Mouse (Mus musculus): ENCODE results near the gene Zfp800. TPM values are rescaled to one million over a fixed set of nuclear protein-coding genes. Genes with fewer than 3 reads are reported as not detected.

Zfp800 gene
- polyA plus RNA-seq, 1 experiment from 2014 or later: 17.1 TPM

- H3K27ac ChIP-seq: no peak overlapping the region
- H3K9ac ChIP-seq: no peak overlapping the region
- no peaks in the 10 kb centered on the region for H3K27me3 ChIP-seq
- no peak for ATAC-seq (ENCODE audit: insufficient number of reproducible peaks, low FRiP score, low TSS enrichment, low read depth)
- no peak overlapping the region for H3K4me2 ChIP-seq
- 64% methylated on average over 2 of the region's 2 CpGs for WGBS
- no peaks in the 10 kb centered on the region for H3K4me1 ChIP-seq
- H3K4me3 ChIP-seq: no peak overlapping the region
- no peaks in the 10 kb centered on the region for H3K9me3 ChIP-seq
- no peaks in the 10 kb centered on the region for H3K36me3 ChIP-seq
Measured at GRCm38 (mm10) chr6:28306702-28307101, 91.1 kb downstream of the Zfp800 start.

- no peak for ATAC-seq (ENCODE audit: insufficient number of reproducible peaks, low FRiP score, low TSS enrichment, low read depth)
- Histone ChIP-seq H3K27ac (no peak overlapping the region), H3K9me3 (no peaks in the 10 kb centered on the region), H3K27me3 (no peaks in the 10 kb centered on the region), H3K36me3 (no peaks in the 10 kb centered on the region), H3K4me3 (no peak overlapping the region), H3K4me2 (no peak overlapping the region), H3K9ac (no peak overlapping the region), H3K4me1 (no peaks in the 10 kb centered on the region)
- WGBS: 22% methylated on average over 8 of the region's 8 CpGs
Measured at GRCm38 (mm10) chr6:28296306-28296705, 101.5 kb downstream of the Zfp800 start.

- no peak for ATAC-seq (ENCODE audit: insufficient number of reproducible peaks, low FRiP score, low TSS enrichment, low read depth)
- Histone ChIP-seq H3K4me2 (no peak overlapping the region), H3K27me3 (no peaks in the 10 kb centered on the region), H3K9me3 (no peaks in the 10 kb centered on the region), H3K36me3 (no peaks in the 10 kb centered on the region), H3K9ac (no peak overlapping the region), H3K4me1 (no peaks in the 10 kb centered on the region), H3K4me3 (no peak overlapping the region), H3K27ac (no peak overlapping the region)
- 80% methylated on average over 7 of the region's 7 CpGs for WGBS
Measured at GRCm38 (mm10) chr6:28295581-28295980, 102.2 kb downstream of the Zfp800 start.

GRCm38 (mm10) chr6:28292810-28293209, 105.0 kb downstream of the Zfp800 start:
- 90% methylated on average over 6 of the region's 6 CpGs for WGBS
- H3K27ac ChIP-seq: no peak overlapping the region

GRCm38 (mm10) chr6:28279886-28280285, 117.9 kb downstream of the Zfp800 start:
- H3K4me3 ChIP-seq: no peak overlapping the region
- 60% methylated on average over 2 of the region's 2 CpGs for WGBS

More at GRCm38 (mm10) chr6:28292810-28293209, 105.0 kb downstream of the Zfp800 start:
- ATAC-seq (ENCODE audit: insufficient number of reproducible peaks, low FRiP score, low TSS enrichment, low read depth): no peak
- Histone ChIP-seq H3K9me3 (no peaks in the 10 kb centered on the region), H3K27me3 (no peaks in the 10 kb centered on the region), H3K9ac (no peak overlapping the region), H3K36me3 (no peaks in the 10 kb centered on the region), H3K4me2 (no peak overlapping the region), H3K4me1 (no peaks in the 10 kb centered on the region), H3K4me3 (no peak overlapping the region)

GRCm38 (mm10) chr6:28262198-28262621, 135.6 kb downstream of the Zfp800 start:
- no peaks in the 10 kb centered on the region for H3K27me3 ChIP-seq
- peak overlapping the region; percentile 85 for H3K4me2 ChIP-seq
- peaks cover 9% of the 10 kb centered on the region; the same call in 1 of the 2 replicates for H3K36me3 ChIP-seq
- ATAC-seq (ENCODE audit: insufficient number of reproducible peaks, low FRiP score, low TSS enrichment, low read depth): peak; percentile 76
- under 1% methylated on average over 28 of the region's 29 CpGs for WGBS
- no peaks in the 10 kb centered on the region for H3K9me3 ChIP-seq
- peaks cover 11% of the 10 kb centered on the region for H3K4me1 ChIP-seq
- H3K4me3 ChIP-seq: peak overlapping the region; percentile 96
- peak overlapping the region; percentile 88 for H3K27ac ChIP-seq
- H3K9ac ChIP-seq: peak overlapping the region; percentile 66

More at GRCm38 (mm10) chr6:28279886-28280285, 117.9 kb downstream of the Zfp800 start:
- Histone ChIP-seq H3K4me2 (no peak overlapping the region), H3K36me3 (no peaks in the 10 kb centered on the region), H3K9ac (no peak overlapping the region), H3K27ac (no peak overlapping the region), H3K27me3 (no peaks in the 10 kb centered on the region), H3K9me3 (no peaks in the 10 kb centered on the region), H3K4me1 (no peaks in the 10 kb centered on the region)
- no peak for ATAC-seq (ENCODE audit: insufficient number of reproducible peaks, low FRiP score, low TSS enrichment, low read depth)

- ATAC-seq (ENCODE audit: insufficient number of reproducible peaks, low FRiP score, low TSS enrichment, low read depth): peak; percentile 95
- no peaks in the 10 kb centered on the region for H3K27me3 ChIP-seq
- H3K4me1 ChIP-seq: peaks cover 11% of the 10 kb centered on the region
- peak overlapping the region; percentile 96 for H3K4me3 ChIP-seq
- peak overlapping the region; percentile 88 for H3K27ac ChIP-seq
- peak overlapping the region; percentile 66 for H3K9ac ChIP-seq
- WGBS: under 1% methylated on average over 101 of the region's 131 CpGs
- H3K9me3 ChIP-seq: no peaks in the 10 kb centered on the region
- H3K36me3 ChIP-seq: peaks cover 9% of the 10 kb centered on the region; the same call in 1 of the 2 replicates
- H3K4me2 ChIP-seq: peak overlapping the region; percentile 85
Measured at GRCm38 (mm10) chr6:28261307-28262197, 136.3 kb downstream of the Zfp800 start.

- peaks cover 9% of the 10 kb centered on the region; the same call in 1 of the 2 replicates for H3K36me3 ChIP-seq
- H3K9ac ChIP-seq: peak overlapping the region; percentile 66
- H3K4me3 ChIP-seq: peak overlapping the region; percentile 96
- H3K4me2 ChIP-seq: peak overlapping the region; percentile 85
- peaks cover 11% of the 10 kb centered on the region for H3K4me1 ChIP-seq
- no peaks in the 10 kb centered on the region for H3K27me3 ChIP-seq
- ATAC-seq (ENCODE audit: insufficient number of reproducible peaks, low FRiP score, low TSS enrichment, low read depth): no peak
- H3K9me3 ChIP-seq: no peaks in the 10 kb centered on the region
- peak overlapping the region; percentile 88 for H3K27ac ChIP-seq
- whole genome bisulfite sequencing: 2% methylated on average over 62 of the region's 64 CpGs
Measured at GRCm38 (mm10) chr6:28260425-28261191, 137.2 kb downstream of the Zfp800 start.

- Histone ChIP-seq H3K36me3 (peaks cover 9% of the 10 kb centered on the region; the same call in 1 of the 2 replicates), H3K9ac (no peak overlapping the region), H3K9me3 (no peaks in the 10 kb centered on the region), H3K4me2 (no peak overlapping the region), H3K27ac (no peak overlapping the region), H3K4me1 (peaks cover 11% of the 10 kb centered on the region), H3K4me3 (no peak overlapping the region), H3K27me3 (no peaks in the 10 kb centered on the region)
- ATAC-seq (ENCODE audit: insufficient number of reproducible peaks, low FRiP score, low TSS enrichment, low read depth): no peak
- 86% methylated on average over 5 of the region's 5 CpGs for WGBS
Measured at GRCm38 (mm10) chr6:28259750-28260149, 138.1 kb downstream of the Zfp800 start.

GRCm38 (mm10) chr6:28258440-28258839, 139.4 kb downstream of the Zfp800 start:
- no peak overlapping the region for H3K9ac ChIP-seq
- H3K36me3 ChIP-seq: peaks cover 14% of the 10 kb centered on the region
- no peaks in the 10 kb centered on the region for H3K27me3 ChIP-seq
- no peak overlapping the region for H3K27ac ChIP-seq
- WGBS: 45% methylated on average over 1 of the region's 1 CpGs
- peaks cover 11% of the 10 kb centered on the region for H3K4me1 ChIP-seq
- ATAC-seq (ENCODE audit: insufficient number of reproducible peaks, low FRiP score, low TSS enrichment, low read depth): no peak
- H3K9me3 ChIP-seq: no peaks in the 10 kb centered on the region
- no peak overlapping the region for H3K4me2 ChIP-seq
- H3K4me3 ChIP-seq: no peak overlapping the region

GRCm38 (mm10) chr6:28257772-28258171, 140.0 kb downstream of the Zfp800 start:
- Histone ChIP-seq H3K4me1 (peaks cover 11% of the 10 kb centered on the region), H3K27ac (no peak overlapping the region), H3K36me3 (peaks cover 14% of the 10 kb centered on the region), H3K9me3 (no peaks in the 10 kb centered on the region), H3K4me2 (no peak overlapping the region), H3K9ac (no peak overlapping the region), H3K27me3 (no peaks in the 10 kb centered on the region), H3K4me3 (no peak overlapping the region)
- ATAC-seq (ENCODE audit: insufficient number of reproducible peaks, low FRiP score, low TSS enrichment, low read depth): no peak
- WGBS: 81% methylated on average over 1 of the region's 1 CpGs

- Histone ChIP-seq H3K4me1 (no peaks in the 10 kb centered on the region), H3K27me3 (no peaks in the 10 kb centered on the region), H3K4me2 (no peak overlapping the region), H3K9me3 (no peaks in the 10 kb centered on the region), H3K27ac (no peak overlapping the region), H3K4me3 (no peak overlapping the region), H3K9ac (no peak overlapping the region), H3K36me3 (peaks cover 15% of the 10 kb centered on the region)
- ATAC-seq (ENCODE audit: insufficient number of reproducible peaks, low FRiP score, low TSS enrichment, low read depth): no peak
Measured at GRCm38 (mm10) chr6:28252790-28253189, 145.0 kb downstream of the Zfp800 start.

All from limb, embryonic 15.5 days (tissue).